Mouse (Mus musculus) left cerebral cortex, postnatal 36 days (tissue): ENCODE measurements around the gene Ablim2. TPM values are rescaled to one million over a fixed set of nuclear protein-coding genes. Genes with fewer than 3 reads are reported as not detected.

Experiments
- DNase-seq, 2 experiments: peaks; one replicate each; pipeline ENCODE4 v3.0.0; 2021 to 2022; ENCODE audit warnings: low spot score in 2 of 2, mixed read lengths in 1 of 2
- intact Hi-C: fragments of 180-260 bp; cut with DNase I; formaldehyde crosslinking; loops from one replicate; pipeline ENCODE4 v1.15.1; 2025
- total RNA-seq, 2 experiments: library from RNA; stranded (reverse); gene quantifications; 2 replicates each; pipeline ENCODE4 v1.2.3; 2021

The Ablim2 gene
- total RNA-seq, 2 experiments from 2014 or later: 150 to 220 TPM

GRCm38 (mm10) chr5:35896556-35896955 is 138.9 kb downstream of the Ablim2 start:
- intact Hi-C loops: no loop called here
- DNase-seq: no peak

GRCm38 (mm10) chr5:35897147-35897546 is 139.5 kb downstream of the Ablim2 start:
- DNase-seq: no peak
- intact Hi-C loops: no loop called here

DNA sequence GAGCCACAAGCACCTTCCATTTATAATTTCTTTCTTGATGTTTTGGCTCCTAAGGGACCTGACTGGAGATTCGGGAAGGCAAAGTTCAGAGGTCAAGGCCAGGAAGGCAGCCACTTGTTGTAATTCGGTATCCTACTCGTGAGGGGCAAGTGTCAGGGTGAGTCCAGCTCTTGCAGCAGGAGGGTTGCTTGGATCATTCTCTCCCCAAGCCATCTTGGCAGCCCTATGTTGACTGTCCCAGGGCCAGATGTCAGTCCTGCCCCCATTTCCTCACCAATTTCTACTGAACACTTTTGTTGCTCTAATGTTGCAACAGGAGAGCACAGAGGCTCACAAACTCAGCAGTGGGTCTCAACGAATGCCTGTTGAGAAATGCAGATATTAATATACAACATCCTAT is 140.4 kb downstream of the Ablim2 start:
- intact Hi-C loops: no loop called here
- DNase-seq: no peak

- intact Hi-C loops: no loop called here
- DNase-seq: no peak
These were observed 141.3 kb downstream of the Ablim2 start for GRCm38 (mm10) chr5:35898994-35899393.

DNA sequence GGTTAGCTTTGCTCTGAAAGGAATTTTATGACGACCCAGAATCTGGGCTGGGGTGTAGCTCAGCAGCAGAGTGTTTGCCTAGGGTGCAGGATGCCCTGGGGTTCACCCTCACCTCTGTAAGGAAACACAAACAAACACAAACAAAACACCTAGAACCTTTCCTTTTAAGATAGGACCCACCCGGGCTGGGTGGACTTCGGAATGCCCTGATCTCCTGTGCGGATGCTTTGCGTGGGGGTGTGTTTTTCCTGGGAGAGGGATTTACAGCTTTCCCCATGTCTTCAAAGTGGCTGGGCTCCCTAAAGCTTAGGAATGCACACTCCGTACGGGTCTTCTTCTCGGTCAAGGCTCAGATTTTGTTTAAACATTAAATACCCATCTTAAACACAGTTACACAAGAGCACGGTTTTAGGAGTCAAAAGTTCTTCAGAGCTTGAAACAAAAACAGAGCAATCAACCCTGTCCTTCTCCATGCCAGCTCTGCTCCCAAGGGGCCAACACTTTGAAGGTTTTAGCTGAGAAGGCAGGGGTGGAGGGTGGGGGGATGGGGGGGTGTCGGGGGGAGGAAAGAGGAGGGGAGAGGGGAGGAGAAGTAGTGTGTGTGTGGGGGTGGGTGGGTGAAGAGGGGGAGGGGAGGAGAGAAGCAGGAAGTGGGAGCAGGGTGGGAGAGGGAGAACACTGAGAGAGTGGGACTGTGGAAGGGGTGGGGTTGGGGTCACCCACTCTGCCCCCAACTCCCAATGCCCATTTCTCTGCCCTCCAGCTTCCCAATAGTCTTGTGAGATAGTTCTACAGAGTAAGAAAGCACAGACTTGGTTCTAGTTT is 142.9 kb downstream of the Ablim2 start:
- intact Hi-C loops: no loop called here
- no peak for DNase-seq

DNA sequence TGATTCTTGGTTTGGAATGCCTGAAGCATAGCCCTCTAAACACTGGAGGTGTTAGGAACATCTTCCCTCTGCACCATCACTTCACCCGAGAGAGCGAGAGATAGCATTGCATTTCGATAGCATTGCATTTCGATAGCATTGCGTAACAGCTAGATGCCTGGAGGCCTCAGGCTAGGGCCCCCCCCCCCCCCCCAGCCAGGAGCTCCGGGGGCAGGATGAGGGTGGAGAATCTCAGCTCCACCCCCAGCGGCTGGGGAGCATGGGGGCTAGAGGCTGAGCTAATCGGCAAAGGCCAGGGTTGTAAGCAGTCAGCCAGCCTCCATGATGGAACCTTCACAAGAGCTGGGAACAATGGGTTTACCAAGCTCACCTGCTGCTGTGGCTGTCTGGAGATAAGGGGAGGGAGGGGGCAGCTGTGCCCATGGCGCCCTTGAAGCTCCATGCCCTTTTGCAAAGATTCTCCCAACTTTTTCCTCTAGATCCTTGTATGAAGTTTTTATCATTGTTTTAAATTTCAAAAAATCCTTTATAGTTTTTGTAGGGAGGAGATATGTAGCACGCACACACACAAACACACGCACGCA is 143.6 kb downstream of the Ablim2 start:
- intact Hi-C loops: no loop called here

DNA sequence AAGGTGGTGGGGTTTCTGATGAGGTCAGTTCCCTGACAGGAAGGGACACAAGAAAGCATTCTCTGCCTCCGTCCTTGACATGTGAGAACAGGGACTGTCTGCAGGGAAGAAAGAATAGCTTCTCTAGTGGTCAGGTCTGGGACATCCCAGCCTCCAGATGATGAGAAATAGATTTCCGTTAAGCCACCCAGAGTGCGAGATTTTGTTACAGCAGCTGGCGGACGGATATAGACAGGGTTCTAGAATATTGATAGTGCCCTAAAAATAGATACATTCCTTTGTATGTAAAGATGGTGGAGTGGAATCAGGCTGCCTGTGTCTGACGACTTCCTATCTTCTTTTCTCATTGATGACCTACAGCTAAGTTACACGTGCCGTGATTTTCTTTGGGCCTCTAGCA is 145.8 kb downstream of the Ablim2 start:
- no peak for DNase-seq
- intact Hi-C loops: no loop called here

More for the DNA sequence above, 143.6 kb downstream of the Ablim2 start:
- DNase-seq: no peak

- no peak for DNase-seq
- intact Hi-C loops: no loop called here
These were observed 147.6 kb downstream of the Ablim2 start for GRCm38 (mm10) chr5:35905283-35905682.

DNA sequence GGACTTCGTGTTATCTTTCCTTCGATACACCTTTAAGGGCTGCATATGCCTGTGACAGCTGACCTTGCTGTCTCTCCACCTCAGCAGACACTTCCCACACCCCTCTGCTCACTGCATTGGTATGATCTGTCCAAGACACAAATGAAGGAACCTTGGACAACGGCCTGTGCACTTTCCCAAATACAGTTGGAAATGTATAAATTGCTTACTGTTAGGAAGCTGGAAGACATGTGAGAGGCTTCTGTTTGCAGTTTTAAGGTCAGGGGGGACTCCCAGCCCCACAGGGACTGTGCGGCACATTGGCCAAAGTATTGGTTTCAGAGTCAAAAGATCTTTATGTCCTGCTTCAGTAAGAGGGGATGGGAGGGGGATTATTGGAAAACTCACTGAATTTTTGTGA is 149.4 kb downstream of the Ablim2 start:
- intact Hi-C loops: no loop called here
- no peak for DNase-seq

- peak in 1 of 2 experiments; percentile 42 for DNase-seq
- intact Hi-C loops: no loop called here
These were observed 150.2 kb downstream of the Ablim2 start for GRCm38 (mm10) chr5:35907633-35908426.

DNA sequence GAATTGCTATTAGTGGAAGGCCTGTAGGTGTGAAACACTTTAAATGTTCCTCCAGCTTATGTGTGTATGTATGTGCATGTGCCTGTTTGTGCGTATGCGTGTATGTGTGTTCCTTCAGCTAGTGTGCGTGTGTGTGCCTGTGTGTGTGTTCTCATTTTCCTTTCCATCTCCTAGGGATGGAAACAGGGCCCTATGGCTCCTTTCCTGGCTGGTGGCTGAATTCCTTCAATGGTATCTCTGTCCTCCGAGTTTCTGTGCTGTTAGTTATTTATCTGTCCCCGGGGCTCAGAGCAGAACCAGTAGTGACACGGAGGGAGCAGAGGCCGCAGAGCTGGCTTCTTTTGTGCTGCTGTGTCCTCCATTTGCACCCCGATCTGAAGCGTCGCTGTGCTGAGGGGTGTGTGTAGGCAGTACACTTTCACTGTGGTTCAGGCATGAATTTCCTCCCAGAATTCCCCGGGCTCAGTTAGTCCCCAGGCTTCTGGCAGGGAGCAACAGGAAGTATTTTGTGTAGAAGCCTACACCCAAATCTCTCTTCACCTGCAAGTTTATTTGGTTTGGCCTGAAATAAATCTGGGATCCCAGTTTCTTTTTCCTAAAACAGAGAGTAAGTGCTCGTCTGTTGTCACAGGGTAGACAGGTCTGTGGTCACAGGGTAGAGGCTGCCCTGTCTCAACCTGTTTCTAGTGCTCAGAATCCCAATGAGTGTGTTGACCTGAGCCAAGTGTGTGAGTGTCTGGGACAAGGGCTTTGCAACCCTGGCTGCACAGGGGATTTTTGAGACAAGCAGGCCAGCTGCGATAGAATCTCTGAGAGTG is 151.2 kb downstream of the Ablim2 start:
- DNase-seq: no peak
- intact Hi-C loops: no loop called here

DNA sequence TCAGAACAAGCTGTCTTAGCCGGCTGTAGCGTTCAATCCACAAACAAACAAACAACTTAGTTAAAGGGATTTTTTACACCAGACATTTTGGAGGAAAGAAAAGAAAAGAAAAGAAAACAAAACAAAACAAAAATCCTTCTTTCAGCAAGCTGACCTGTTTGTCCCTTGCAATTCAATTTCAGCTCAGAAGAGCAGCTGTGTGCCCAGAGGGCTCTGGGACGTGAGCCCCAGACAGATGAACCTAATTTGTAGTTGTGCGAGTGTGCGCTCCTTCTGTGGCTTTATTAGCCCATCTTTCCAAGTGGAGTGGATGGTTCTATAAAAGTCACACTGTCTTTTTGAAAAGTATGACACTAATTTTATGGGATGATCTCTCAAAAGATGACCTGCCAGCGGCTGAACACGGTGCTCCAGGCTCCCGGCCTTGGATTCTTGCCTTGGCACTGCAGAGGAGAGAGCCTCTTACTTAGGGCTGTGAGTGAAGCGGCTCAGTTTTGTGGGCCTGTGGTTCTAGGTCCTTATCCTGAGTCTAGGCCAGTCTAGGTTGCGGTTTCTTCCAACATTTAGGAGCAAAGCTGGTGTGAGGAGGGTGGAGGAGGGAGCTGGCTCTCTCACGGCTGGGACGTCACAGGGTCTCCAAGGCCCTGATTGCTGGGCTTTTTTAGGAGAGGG is 158.1 kb downstream of the Ablim2 start:
- DNase-seq: no peak
- intact Hi-C loops: no loop called here

DNA sequence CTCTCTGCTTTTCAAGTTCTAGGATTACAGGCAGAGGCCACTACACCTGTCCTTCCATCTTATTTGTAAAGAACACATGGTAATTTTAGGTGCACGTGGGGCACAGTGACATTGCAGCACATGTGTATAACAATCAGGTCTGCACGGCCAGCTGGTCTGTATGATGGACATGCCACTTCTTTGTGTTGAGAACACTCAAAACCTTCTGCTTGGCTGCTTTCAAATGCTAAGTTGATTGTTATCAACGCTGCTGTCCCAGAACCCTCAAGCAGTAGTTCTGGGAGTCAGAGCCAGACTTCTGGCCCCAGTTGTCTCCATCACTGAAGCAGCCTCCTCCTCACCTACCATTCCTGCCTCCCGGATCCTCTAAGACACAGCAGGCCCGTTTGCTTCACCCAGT is 159.0 kb downstream of the Ablim2 start:
- no peak for DNase-seq
- intact Hi-C loops: no loop called here

DNA sequence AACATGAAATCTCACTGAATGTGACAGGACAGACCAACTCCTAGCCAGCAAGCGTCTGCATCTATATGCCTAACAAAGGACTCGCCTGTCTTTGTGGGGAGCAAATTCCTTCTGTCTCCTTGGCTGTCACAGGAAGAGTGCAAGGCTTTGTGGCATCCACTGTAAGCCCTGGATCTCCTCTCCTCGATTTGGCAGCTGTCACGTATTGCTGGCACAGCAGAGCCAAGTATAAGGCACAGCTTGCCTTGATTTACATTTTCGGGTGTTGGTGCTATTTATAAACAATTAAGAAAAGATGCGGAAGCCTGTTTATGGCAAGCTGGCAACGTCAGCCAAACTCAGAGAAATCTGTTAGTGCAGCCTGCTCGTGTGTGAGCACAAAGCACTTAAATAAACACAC is 160.7 kb downstream of the Ablim2 start:
- no peak for DNase-seq
- intact Hi-C loops: no loop called here

DNA sequence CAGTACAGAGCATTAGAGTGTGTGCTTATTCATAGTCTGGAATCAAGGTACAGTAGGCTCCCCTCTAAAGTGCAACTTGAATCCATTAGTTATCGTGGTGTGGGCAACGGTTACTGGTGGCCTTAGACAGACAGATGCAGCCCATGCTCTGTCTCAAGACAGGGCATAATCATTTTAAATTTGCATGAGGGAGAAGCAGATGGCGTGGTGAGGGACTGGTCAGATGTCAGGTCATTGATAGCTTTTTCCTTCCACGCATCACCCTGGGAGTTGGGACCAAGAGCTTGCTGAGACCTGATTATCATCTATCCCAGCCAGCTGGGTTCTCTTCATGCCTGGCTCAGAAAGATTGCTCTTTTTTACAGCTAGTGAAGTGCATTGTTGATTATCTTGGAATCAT is 162.4 kb downstream of the Ablim2 start:
- DNase-seq: no peak
- intact Hi-C loops: no loop called here

- DNase-seq: no peak
- intact Hi-C loops: no loop called here
These were observed 162.9 kb downstream of the Ablim2 start for GRCm38 (mm10) chr5:35920557-35920956.

- DNase-seq: no peak
- intact Hi-C loops: no loop called here
These were observed 163.5 kb downstream of the Ablim2 start for GRCm38 (mm10) chr5:35921141-35921540.

GRCm38 (mm10) chr5:35921595-35922254 is 164.0 kb downstream of the Ablim2 start:
- intact Hi-C loops: no loop called here
- no peak for DNase-seq

DNA sequence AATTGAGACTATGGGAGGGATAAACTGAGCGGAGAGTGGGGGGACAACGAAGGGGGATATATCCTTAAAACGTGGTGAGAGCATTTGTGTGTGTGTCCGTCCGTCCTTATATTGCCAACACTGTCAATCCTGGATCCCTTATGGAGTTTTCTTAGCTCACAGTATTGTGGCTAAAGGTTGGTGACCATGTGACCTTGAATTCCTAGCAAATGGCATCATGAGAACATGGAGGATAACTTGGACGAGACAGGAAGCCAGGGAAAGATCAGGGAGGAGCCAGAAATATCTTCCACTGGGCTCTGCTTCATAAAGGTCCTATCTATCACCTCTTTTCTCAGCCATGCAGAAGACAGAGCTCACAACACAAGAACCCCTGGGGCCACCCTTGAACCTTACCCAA is 165.8 kb downstream of the Ablim2 start:
- intact Hi-C loops: no loop called here
- no peak for DNase-seq
